Mouse (Mus musculus) 3T3-L1 (cell line): Measurements from ENCODE around the gene Cacna1d.

Experiments
- DNase-seq: peaks from one replicate; pipeline ENCODE4 v3.0.0-alpha.2; 2015; ENCODE audit warnings: low read depth, low spot score

Gene Cacna1d

DNA sequence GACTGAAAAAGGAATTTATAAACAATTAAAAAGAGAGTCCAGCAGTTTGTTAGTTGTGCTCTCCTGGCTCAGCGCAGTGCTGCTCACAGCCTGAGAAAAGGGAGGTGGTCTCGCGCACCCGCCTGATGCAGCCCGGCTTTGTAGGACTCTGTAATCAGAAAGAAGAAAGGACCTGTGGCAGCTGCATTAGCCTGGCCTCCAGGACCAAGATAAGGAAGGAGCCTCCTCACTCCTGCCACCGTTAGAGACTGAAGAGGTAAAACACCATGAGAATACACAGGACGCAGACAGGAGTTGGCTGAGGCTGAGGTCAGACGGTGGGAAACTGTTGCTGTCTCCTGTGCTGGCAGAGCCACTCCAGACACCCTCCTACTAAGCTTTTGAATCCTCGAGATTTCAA is at the start of gene Cacna1d:
Cacna1d (minus strand) TSS at position 114 of the 400 bp plus-strand sequence.
- DNase-seq: no peak

DNA sequence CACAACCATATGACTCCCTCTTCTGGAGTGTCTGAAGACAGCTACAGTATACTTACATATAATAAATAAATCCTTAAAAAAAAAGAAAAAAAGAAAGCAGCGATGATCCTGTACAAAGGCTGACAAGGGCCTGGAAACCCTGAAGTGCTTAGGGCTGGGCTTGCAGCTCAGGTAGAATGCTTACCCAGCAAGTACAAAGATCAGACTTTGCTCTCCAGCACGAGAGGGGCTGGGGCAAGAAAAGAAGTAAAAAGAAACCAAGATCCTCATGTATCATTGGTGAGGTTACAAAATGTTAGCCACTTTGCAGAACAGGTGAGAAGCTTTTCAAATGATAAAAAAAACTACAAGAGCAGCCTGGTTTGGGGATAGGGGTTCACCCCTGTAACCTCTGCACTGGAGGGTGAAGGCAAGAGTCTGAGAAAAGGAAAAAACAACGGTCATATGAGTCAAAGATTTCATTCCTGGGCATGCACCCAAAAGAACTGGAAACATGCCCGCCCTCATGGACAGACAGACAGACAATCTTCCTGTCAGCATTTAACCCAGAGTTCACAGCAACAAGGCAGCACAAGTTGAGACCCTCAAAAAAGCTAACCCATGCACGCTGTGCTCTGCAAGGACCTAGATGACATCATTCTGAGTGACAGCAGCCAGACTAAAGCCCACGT is 42.7 kb upstream of the Cacna1d start:
- DNase-seq: peak; percentile 39

DNA sequence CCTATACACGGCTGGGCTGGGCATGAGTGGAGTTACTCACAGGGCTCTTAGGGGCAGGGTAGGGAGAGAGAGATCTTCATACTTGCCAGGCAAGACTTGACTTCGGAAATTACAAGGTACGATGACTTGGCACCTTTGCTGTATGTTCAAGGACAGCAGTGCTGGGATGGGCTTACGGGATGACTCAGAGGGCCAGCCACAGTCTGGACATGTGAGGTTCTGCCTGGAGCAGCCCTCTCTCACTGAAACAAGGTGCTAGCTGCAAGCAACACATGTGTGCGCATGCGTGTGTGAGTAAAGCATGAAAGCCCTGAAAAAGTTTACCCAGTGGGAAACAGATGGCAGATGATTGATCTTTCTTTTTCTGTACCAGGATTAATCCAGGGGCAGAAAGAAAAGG is 40.6 kb upstream of the Cacna1d start:
- DNase-seq: no peak

DNA sequence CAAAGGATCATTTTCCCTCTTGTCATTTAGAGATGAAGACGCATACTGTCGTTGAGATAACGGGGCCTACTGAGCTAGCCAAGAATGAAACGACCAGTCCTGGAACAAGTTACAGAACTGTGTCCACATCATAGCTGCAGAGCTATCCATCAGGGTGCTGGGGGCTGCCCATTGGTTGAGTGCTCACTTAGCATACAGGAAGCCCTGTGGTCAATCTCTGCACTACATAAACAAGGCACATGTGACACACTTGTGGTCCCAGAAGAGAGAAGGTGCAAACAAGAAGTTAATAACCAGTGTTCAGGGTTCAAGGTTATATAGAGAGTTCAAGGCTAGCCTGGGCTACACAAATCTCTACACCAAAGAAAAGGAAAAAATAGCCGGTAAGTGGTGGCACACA is 40.2 kb upstream of the Cacna1d start:
- DNase-seq: no peak

DNA sequence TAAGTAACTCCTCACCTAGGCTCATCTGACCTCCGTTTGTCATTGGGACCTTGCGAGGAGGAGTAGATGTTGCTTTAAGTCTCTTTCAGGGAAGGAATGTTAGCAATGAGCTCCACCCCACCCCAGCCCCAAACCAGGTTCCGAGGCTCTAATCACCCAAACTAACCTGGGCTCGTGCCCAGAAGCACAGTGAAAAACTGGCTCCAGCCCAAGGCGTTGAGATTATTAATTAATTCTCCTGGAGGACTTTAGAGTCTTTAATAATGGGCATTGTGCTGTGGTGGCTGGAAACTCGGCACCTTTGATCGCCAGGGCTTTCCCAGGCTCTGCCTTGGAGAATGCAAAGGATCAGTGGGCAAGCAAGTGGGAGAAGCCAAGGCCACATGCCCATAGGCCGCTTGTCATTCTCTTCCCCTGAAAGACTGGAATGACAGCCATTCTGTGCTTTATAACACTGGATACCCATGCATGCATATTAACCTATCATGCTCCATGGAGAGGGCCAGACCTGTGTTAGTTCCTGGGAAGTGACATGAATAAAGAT is 39.5 kb upstream of the Cacna1d start:
- DNase-seq: no peak

DNA sequence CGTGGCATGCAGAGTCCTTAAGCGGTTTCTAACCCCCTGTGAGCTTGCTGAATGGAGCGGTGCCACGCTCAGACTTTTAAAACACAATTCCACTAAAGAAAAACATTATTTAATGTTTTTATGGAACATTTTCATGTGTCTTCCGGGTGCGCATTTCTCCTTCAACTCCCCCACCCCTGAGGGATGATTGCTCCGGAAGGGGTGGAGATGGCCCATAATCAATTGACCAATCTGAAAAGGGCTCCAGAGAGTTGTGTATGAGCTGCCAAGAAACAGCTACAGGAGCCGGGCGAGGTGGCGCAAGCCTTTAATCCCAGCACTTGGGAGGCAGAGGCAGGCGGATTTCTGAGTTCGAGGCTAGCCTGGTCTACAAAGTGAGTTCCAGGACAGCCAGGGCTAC is 38.2 kb upstream of the Cacna1d start:
- DNase-seq: no peak

DNA sequence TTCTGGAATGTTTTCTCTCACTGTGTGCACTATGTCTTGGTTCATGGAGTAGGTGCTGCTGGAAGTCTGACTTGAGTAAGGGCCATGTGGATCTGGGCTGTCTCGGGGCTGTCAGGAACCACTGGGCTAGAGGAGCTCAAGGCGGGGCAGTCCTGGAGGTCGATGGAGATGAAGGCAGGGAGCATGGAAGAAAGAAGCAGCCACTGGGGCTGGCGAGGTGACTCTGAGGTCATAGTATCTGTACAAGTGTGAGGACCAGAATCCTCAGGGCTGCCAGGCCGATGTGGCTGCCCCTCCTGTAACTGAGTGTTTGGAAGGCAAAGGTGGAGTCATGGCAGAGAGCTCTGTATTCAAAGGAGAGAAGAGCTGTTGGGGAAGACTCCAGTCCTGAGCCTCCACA is 37.7 kb upstream of the Cacna1d start:
- no peak for DNase-seq

DNA sequence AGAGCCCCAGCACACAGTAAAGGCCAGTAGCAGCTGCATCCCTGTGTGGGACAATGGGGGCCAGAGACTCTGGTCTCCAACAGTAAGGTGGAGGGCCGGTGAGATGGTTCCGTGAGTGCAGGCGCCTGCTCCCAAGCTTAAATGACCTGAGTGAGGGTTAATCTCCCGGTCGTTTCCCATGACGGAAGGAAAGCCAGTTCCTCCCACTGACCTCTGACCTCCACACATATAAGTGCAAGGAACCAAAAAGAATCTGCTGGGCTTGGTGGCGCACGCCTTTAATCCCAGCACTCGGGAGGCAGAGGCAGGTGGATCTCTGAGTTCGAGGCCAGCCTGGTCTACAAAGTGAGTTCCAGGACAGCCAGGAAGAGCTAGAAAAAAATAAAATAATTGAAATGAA is 37.1 kb upstream of the Cacna1d start:
- DNase-seq: no peak

DNA sequence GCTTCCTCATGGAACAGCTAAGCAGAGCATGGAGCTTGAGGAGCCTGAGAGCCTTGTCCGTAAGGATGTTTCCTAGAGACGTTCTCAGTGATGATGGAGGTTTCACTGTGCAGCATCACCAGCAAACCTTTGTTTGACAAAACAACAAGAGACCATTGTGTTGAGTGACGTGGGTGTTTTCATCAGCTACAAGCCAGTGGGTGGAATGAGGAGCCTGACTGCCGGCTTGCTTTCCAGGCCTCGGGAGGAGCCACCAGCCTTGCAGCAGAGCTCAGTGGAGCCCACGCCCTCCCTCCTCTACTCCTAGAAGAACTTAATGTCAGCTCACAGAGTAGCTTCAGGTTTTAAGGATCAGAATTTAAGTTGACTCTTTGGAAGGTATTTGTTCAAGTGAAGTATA is 32.1 kb upstream of the Cacna1d start:
- no peak for DNase-seq

DNA sequence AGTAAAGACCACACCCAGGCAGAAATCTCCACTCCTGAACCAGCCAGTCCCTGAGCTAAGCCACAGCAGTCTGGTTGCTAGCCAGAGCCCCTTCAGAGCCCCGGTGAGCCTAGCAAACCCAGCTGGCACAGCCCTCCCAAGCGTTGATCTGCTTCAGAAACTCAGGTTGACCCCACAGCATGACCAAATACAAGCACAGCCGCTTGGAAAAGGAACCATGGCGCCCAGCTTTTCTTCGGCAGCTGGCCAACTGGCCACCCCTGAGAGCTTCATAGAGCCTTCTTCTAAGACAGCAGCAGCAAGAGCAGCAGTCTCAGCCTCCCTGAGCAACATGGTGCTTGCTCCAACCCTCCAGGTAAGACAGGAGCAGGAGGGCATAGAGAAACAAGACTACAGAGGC is 28.1 kb upstream of the Cacna1d start:
- DNase-seq: no peak

DNA sequence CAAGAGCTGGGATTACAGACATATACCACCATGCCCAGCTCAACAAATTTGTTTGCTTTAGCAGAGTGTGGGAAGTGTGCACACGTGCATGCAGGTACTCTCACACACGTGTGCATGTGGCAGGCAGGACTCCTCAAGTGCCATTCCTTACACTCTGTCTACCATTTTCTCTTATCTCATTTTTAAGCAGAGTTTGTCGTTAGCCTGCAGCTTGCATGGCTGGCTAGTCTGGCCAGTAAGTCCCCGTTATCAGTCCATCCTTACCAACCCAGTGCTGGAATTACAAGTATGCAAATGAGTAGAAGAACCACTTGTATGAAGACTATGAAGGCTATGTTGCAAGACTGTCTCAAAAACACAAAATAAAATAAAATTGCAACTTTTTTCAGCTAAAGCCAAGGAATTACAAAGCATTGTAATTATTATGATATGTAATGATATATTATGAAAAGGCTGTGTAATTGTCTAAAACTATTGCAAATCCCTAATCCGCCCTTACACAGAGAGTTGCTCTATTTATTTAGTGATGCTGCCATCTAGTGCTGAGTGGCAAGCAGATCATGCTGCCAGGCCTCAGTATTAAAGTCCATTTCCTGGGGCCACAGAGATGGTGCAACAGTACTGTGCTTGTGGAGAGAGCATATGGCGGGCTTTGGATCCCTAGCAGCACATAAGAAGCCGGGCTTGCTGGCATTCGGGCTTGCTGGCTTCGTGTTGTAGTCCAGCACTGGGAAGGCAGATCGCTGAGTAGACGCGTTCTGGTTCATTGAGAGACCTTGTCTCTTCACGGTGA is 24.9 kb upstream of the Cacna1d start:
- peak; percentile 40 for DNase-seq

DNA sequence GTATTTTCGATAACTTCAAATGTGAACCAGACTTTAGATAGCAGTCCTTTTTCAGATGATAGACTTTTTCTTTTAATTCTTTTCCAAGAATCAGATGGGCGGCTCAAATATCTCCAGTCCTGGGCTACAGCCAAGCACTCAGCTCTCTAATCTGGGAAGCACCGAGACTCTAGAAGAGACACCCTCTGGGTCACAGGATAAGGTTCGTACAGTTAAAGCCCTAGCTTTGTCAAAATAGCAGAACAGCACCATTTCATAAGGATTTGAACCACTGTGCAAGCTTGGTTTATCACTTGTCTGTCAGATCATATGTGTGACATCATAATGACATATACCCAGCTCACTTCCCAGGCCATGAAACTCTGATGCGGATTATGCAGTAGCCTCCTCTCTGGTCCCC is 21.6 kb upstream of the Cacna1d start:
- DNase-seq: no peak

DNA sequence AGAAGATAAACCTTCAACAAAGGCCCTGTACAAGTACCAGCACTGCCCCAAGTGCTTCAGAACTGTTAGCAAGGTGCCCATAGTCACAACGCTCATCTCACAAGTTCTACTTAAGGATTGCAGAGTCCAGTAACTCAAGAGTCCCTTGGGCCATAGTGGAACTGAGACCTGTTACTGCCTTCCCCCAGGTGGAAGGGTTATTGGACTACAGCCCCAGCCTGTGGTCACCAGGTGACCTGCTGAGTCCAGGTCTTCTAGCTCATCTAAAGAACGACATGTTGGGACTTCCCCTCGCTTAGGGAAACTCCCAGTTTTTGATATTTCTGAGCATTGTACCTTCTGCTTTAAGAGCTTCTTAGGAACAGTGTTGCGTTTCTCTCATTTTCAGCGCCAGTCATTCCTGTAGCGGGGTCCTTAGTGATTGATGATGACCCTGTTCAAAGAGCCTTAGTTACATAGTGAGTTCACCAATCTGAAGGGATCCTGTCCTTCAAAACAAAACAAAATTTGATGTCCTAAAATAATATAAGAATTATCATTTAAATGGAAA is 19.0 kb upstream of the Cacna1d start:
- no peak for DNase-seq

DNA sequence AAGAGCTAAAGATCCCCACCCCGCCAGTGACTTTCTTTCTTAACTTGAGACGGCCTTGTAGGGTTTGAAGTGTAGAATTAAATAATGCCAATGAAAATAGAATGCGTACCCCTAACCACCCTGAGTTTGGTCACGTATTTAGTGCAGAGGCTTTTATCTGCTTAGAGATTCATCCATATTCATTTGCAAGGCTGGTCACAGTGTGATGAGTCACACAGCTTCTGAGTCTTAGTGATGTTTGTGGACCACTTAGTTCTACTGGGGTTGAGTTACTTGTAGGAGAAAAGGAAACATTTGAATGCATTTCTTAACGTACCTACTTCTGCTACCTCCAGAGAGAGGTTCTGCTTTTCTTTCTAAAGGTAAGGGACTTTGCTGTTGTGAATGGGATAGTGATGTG is 13.7 kb upstream of the Cacna1d start:
- no peak for DNase-seq

DNA sequence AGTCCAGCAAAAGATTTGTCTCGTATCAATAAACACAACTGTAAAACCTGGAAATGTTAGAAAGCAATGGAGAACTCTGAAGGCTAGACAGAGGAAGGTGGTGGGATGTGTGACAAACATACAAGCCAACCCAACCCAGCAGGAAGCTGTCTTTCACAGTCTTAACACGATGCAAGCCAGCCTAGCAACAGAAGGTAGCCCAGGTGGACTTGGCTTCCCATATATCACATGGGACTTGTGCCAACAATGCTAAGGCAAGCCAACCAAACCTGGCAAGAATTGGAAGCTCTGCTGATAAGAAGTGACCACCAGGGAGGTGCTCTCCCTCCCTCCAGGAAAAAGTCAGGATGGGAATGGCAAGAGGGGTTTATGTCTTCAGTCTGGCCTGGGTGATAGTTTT is 6.9 kb upstream of the Cacna1d start:
- DNase-seq: no peak

DNA sequence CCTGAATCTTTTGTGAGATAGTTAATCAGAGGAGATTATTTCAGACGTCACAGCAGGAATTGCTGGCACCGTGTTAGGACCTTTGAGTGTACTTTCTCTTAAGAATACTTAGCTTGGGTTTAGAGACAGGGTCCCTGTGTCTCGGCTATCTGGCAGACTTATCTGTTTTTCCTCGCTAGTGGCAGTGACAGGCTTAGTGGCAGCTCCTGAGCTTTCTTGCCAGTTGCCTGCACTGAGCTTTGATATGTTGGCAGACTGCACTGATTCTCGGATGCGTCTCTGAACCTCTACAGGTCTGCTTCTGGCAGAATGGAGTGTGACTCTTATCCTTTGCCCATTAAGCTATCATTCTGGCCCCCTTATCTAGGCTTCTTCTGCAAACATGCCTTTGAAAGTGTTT is 3.7 kb upstream of the Cacna1d start:
- no peak for DNase-seq

DNA sequence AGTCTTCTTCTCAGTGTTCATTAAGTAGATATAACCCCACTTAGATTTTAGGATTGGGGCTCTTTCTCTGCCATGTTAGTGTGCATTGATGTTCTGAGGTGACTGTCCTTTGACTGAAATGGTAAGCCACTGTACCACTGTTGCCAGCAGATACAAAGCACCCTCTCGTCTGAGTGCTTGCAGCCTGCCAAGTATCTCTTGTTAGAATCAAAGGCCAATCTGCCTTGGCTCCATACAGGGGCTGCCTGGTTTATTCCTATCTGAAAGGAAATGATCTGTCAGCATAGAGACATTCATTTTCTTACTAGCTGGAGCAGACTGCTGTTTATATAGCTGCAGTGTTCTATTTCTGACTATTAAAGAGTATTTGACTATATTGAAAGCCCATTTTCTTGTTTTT is 2.0 kb upstream of the Cacna1d start:
- no peak for DNase-seq

DNA sequence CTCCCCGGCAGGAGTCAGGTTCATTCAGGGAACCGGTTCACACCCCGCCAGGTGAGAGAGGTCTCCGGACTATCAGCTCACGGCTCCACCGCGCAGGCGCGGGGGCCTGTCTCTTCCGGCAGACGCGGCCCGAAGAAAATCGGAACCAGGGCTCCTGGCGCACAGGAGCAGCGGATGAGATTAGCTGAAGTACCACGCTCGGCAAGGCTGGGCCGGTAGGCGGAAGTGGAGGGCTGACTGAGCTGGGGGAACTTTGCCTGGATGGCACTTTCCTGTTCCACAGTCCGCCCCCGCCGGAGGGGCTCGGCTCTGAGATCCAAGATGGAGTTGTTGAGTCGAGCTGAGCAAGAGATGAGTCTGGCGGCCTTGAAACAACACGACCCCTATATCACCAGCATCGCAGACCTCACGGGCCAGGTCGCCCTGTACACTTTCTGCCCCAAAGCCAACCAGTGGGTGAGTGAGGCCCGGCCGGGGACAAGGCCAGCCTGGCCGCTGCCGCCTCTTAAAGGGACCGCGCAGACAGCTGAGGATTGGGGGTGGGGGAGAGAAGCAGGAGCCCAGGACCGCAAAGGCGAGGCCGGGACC is 11.8 kb downstream of the Cacna1d start, which contains the start of gene Dcp1a:
Dcp1a (plus strand) TSS at position 175 of the 588 bp plus-strand sequence.
- peak; percentile 92 for DNase-seq

DNA sequence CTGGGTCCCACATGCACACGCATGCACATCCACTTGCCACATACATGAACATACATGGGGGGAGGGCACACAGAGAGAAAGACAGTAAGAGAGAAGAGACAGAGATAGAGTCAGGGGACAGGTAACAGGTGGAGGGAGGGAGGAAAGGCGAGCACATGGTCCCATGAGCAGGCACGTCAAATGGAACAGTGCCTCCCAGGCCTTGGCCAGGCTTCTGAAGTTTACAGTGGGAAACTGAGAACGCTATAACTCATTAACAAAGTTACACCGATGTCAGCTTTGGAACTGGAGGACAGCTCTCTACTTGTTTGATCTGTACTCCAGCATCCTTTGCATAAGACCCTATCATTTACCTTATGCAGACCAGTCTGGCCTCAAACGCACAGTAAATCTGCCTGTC is 16.8 kb downstream of the Cacna1d start:
- no peak for DNase-seq

DNA sequence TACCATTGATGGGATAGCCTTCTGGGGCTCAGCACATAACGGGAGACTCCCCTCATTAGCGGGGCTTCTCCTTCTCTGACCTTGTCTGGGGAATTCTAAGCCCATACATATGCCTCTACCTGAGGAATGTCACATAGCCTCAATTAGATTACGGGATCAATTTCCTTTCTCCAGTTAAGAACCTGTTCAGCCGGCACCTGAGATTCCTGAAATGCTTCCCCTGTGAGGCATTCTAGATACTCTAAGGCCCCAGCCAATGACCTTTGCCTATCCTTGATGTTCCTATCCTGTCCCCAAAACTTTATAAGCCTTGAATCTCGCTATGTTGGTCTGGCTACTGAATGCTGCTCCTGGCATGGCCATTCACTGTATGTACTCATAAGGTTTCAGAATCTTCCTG is 17.6 kb downstream of the Cacna1d start:
- no peak for DNase-seq

DNA sequence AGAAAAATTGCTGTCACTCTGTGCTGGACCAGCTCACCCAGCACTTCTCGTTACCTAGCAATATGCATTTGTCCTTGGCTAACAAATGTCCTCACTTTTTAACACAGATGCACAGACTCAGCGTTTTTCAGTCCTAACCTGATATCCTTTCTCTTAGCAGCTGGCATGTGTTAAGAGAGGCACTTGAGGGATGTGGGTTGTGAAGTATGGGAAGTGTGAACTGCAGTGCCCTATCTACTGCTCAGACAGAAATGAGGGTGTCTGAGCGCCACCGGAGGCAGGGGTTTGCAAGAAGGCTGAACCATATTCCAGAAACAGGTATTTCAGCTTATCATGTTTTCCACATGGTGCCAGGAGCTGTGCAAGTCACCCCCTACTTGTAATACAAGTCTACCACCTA is 27.9 kb downstream of the Cacna1d start:
- no peak for DNase-seq

DNA sequence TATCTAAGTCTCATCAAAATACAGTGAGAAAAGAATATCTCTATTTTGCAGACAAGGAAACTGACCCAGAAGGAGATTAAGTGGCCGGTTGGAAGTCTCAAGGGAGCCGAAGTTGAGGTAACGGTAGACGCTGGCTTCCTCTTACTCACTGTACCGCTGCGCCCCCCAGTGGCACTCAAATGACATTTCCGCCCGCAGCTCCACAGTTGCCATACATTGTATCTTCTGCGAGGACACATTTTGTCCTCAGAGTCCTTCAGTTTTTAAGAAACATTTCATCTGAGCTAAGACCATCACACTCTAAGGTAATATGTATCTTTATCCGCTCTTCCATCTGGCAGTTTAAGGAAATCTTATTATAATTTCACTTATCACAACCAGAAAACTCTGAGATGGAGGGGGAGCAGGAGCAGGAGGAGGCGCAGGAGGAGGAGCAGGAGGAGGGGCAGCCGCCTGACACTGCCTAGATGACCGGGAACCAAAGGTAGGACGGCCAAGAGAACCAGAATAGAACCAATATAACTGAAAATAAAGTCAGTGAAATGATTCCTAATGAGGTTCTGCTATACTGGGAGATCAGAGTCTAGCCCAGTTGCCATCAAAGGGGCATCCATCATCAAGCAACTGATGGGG is 31.2 kb downstream of the Cacna1d start:
- DNase-seq: peak; percentile 68
